In the genomic region with DNA sequence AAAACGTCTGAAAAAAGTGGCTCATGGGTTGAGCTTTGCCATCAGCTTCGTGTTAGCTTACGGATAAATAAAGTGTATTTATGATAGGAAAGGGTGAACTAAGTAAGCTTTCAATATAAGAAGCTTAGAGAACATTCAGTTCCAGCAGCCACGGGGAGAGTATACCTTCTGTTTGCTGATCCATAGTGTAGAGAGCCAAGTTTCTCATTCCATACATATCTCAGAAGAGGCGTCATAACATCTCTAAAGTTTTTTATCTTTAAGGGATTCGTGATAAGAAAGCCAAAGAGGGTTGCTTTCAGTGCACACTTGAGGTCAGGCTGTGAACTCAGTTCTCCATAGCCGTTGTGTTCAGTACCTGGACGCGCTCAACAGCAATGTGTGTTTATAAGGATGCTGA, we compare ENCODE assay signal across 26 mouse cellular contexts.
"Had no signal": no experiment of that assay in that cellular context is flagged by ENCODE, and none has a peak within 500 bp of the region (broad histone marks: within the 10 kb centered on the region; RNA-seq: fewer than 3 reads in every experiment).

No protein-coding gene starts in this region.

- DNase-seq: forebrain, postnatal 0 days; gastrocnemius, postnatal 14 days; gastrocnemius, postnatal 36 days; heart, adult 11 months; heart, adult 2 months; heart, postnatal 10 days; heart, postnatal 36 days; kidney, adult 11 months; kidney, adult 2 months; kidney, adult 9 months; kidney, postnatal 14 days; kidney, postnatal 36 days; layer of hippocampus, adult 9-11 months; layer of hippocampus, postnatal 36 days; left cerebral cortex, postnatal 4 days had no signal

- H3K9ac ChIP-seq: forebrain, postnatal 0 days; heart, embryonic 13.5 days; heart, embryonic 15.5 days; hindbrain, embryonic 13.5 days; hindbrain, embryonic 15.5 days; kidney, embryonic 15.5 days; limb, embryonic 13.5 days; limb, embryonic 15.5 days had no signal

- H3K36me3 ChIP-seq: hindbrain, embryonic 15.5 days had no signal

- H3K4me2 ChIP-seq: heart, embryonic 11.5 days; heart, embryonic 13.5 days; heart, embryonic 15.5 days; hindbrain, embryonic 13.5 days; hindbrain, embryonic 15.5 days; kidney, embryonic 15.5 days; limb, embryonic 13.5 days; limb, embryonic 15.5 days had no signal

- H3K4me3 ChIP-seq: heart, adult 2 months; heart, embryonic 13.5 days; heart, embryonic 15.5 days; hindbrain, embryonic 13.5 days; hindbrain, embryonic 15.5 days; kidney, embryonic 15.5 days; limb, embryonic 13.5 days; limb, embryonic 15.5 days had no signal

- H3K27ac ChIP-seq: heart, adult 2 months; heart, embryonic 13.5 days; heart, embryonic 15.5 days; hindbrain, embryonic 13.5 days; hindbrain, embryonic 15.5 days; hindbrain, postnatal 0 days; kidney, embryonic 15.5 days; kidney, postnatal 0 days; limb, embryonic 13.5 days; limb, embryonic 15.5 days had no signal

- H3K27me3 ChIP-seq: heart, embryonic 13.5 days; heart, embryonic 15.5 days; hindbrain, embryonic 13.5 days; hindbrain, embryonic 15.5 days; kidney, embryonic 15.5 days; limb, embryonic 13.5 days; limb, embryonic 15.5 days had no signal

- H3K9me3 ChIP-seq: heart, embryonic 13.5 days; heart, embryonic 15.5 days; hindbrain, embryonic 13.5 days; hindbrain, embryonic 15.5 days; kidney, embryonic 15.5 days; limb, embryonic 13.5 days; limb, embryonic 15.5 days had no signal

- H3K4me1 ChIP-seq: hindbrain, embryonic 13.5 days; hindbrain, embryonic 15.5 days; limb, embryonic 13.5 days; limb, embryonic 15.5 days had no signal

- ATAC-seq: forebrain, postnatal 0 days; hindbrain, postnatal 0 days; intestine, embryonic 16.5 days had no signal
